Mouse (Mus musculus) neural tube, embryonic 13.5 days (tissue): Measurements from ENCODE around the gene Vmn1r176. TPM values are rescaled to one million over a fixed set of nuclear protein-coding genes. Genes with fewer than 3 reads are reported as not detected.
"Not testable (repeated sequence)": the region's sequence is repeated elsewhere in the genome, so short reads cannot be mapped to it uniquely, and the experiment has no call there.

Source experiments
- ATAC-seq: fragments of 200-750 bp; cut with Nextera tagmentation; 2 replicates; pipeline ENCODE4 v1.8.0; 2017; ENCODE audit warnings: low read depth, mild to moderate bottlenecking, moderate TSS enrichment, moderate library complexity
- H3K27ac ChIP-seq: fragments of 300-500 bp; sonication (generic); replicated peaks from 2 replicates; pipeline ENCODE4 v1.5.1; 2015; ENCODE audit warnings: moderate library complexity, mild to moderate bottlenecking, inconsistent platforms
- H3K27me3 ChIP-seq: fragments of 300-500 bp; sonication (generic); 2 replicates; pipeline ENCODE4 v1.6.1; 2015; ENCODE audit warnings: mild to moderate bottlenecking, inconsistent platforms
- H3K36me3 ChIP-seq: fragments of 300-500 bp; sonication (generic); 2 replicates; pipeline ENCODE4 v1.6.1; 2015; ENCODE audit warnings: mild to moderate bottlenecking, inconsistent platforms
- H3K4me1 ChIP-seq: fragments of 300-500 bp; sonication (generic); replicated peaks from 2 replicates; pipeline ENCODE4 v1.6.1; 2015; ENCODE audit warnings: inconsistent platforms
- H3K4me2 ChIP-seq: fragments of 300-500 bp; sonication (generic); 2 replicates; pipeline ENCODE4 v1.6.1; 2015; ENCODE audit warnings: inconsistent platforms, mild to moderate bottlenecking, moderate library complexity
- H3K4me3 ChIP-seq: fragments of 300-500 bp; sonication (generic); 2 replicates; pipeline ENCODE4 v1.5.1; 2015; ENCODE audit warnings: mild to moderate bottlenecking, inconsistent platforms
- H3K9ac ChIP-seq: fragments of 300-500 bp; sonication (generic); 2 replicates; pipeline ENCODE4 v1.6.1; 2015; ENCODE audit warnings: moderate library complexity, mild to moderate bottlenecking, inconsistent platforms
- H3K9me3 ChIP-seq: fragments of 300-500 bp; sonication (generic); 2 replicates; pipeline ENCODE4 v1.6.1; 2016; ENCODE audit warnings: inconsistent platforms
- WGBS: fragments of 180-500 bp; shearing (Covaris S2); methylation state at CpG from one replicate; pipeline ENCODE4 v1.1.7; 2015; 5-methylcytosine and 5-hydroxymethylcytosine counted together
- polyA plus RNA-seq: library from polyadenylated mRNA; unstranded; fragments of >200 nt; fragmentation: Nextera tagmentation; extraction: Ambion mirVana; gene quantifications from 2 replicates; pipeline ENCODE4 v1.2.1, GENCODE M21; 2015

The Vmn1r176 gene
- polyA plus RNA-seq: not detected in 2 replicates

GRCm38 (mm10) chr7:23837272-23837671 lies at the start of gene Vmn1r176:
Gene Vmn1r176 (minus strand): TSS chr7:23837372.
- H3K4me2 ChIP-seq, H3K36me3 ChIP-seq, ATAC-seq, H3K9ac ChIP-seq, H3K9me3 ChIP-seq, H3K27ac ChIP-seq, H3K27me3 ChIP-seq, H3K4me1 ChIP-seq, H3K4me3 ChIP-seq: not testable (repeated sequence)
- WGBS: no CpG with 5 or more reads among the region's 1 CpGs

DNA sequence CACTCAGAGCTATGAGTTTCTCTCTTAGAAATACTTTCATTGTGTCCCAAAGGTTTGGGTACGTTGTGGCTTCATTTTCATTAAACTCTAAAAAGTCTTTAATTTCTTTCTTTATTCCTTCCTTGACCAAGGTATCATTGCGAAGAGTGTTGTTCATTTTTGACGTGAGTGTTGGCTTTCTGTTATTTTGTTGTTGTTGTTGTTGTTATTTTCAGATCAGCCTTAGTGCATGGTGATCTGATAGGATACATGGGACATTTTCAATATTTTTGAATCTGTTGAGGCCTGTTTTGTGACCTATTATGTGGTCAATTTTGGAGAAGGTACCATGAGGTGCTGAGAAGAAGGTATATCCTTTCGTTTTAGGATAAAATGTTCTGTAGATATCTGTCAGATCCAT lies 39.7 kb upstream of the Vmn1r176 start:
- WGBS: 74% methylated on average over 4 of the region's 4 CpGs
- not testable (repeated sequence) for ATAC-seq, H3K36me3 ChIP-seq

GRCm38 (mm10) chr7:23866349-23866748 lies 29.2 kb upstream of the Vmn1r176 start, which contains the start of gene Vmn1r177:
Gene Vmn1r177 (minus strand): TSS chr7:23866449.
- H3K27ac ChIP-seq, ATAC-seq, H3K4me2 ChIP-seq, H3K4me1 ChIP-seq, H3K27me3 ChIP-seq, H3K36me3 ChIP-seq, H3K4me3 ChIP-seq, H3K9ac ChIP-seq: not testable (repeated sequence)
- WGBS: 40% methylated on average over 1 of the region's 1 CpGs
- H3K9me3 ChIP-seq: peaks cover 14% of the 10 kb centered on the region; the same call in 1 of the 2 replicates

More for the DNA sequence above, 39.7 kb upstream of the Vmn1r176 start:
- not testable (repeated sequence) for H3K4me3 ChIP-seq, H3K4me1 ChIP-seq, H3K9ac ChIP-seq, H3K4me2 ChIP-seq, H3K27ac ChIP-seq, H3K27me3 ChIP-seq, H3K9me3 ChIP-seq

DNA sequence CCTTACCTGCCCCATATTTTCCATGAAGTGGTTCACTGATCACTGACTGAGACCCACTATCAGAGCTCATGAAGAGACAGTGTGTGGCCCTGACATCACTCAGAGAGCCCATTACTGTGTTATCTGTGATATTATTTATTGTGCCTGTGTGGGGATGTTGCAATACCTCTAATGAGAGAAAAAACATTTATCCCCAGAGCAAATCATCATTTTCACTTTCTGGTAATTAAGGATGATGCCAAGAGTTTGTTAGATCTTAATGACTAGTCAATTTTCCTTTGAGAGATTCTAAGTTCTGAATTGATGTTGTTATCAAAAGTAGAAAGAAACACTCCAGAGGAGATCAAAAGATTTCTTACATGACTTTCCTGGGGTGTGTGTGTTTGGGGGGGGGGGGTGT lies 26.6 kb downstream of the Vmn1r176 start, which contains the start of gene Vmn1r175:
Vmn1r175 (minus strand) TSS at position 101 of the 400 bp plus-strand sequence.
- not testable (repeated sequence) for H3K4me2 ChIP-seq, ATAC-seq, H3K27ac ChIP-seq, H3K4me3 ChIP-seq, H3K4me1 ChIP-seq, H3K27me3 ChIP-seq, H3K9ac ChIP-seq, H3K36me3 ChIP-seq
- peaks cover 14% of the 10 kb centered on the region; the same call in 1 of the 2 replicates for H3K9me3 ChIP-seq

GRCm38 (mm10) chr7:23784526-23784925 lies 52.6 kb downstream of the Vmn1r176 start:
- H3K27ac ChIP-seq: no peak overlapping the region
- H3K27me3 ChIP-seq: no peaks in the 10 kb centered on the region
- H3K36me3 ChIP-seq: no peaks in the 10 kb centered on the region
- H3K4me1 ChIP-seq: no peaks in the 10 kb centered on the region
- H3K4me2 ChIP-seq: no peak overlapping the region
- H3K9me3 ChIP-seq: peaks cover 60% of the 10 kb centered on the region
- no peak overlapping the region for H3K4me3 ChIP-seq
- no peak for ATAC-seq
- no peak overlapping the region for H3K9ac ChIP-seq
- 77% methylated on average over 6 of the region's 6 CpGs for WGBS

Other genes starting within 250 kb of the Vmn1r176 start
- not detected in 2 replicates for gene Vmn1r170, start 231.2 kb downstream of the Vmn1r176 start, polyA plus RNA-seq
- gene Vmn1r171, start 206.7 kb downstream of the Vmn1r176 start, polyA plus RNA-seq: not detected in 2 replicates
- not detected in 2 replicates for gene Vmn1r172, start 179.1 kb downstream of the Vmn1r176 start, polyA plus RNA-seq
- not detected in 2 replicates for gene Vmn1r173, start 136.7 kb downstream of the Vmn1r176 start, polyA plus RNA-seq
- gene Vmn1r174, start 85.1 kb downstream of the Vmn1r176 start, polyA plus RNA-seq: not detected in 2 replicates
- not detected in 2 replicates for gene Vmn1r175, start 26.7 kb downstream of the Vmn1r176 start, polyA plus RNA-seq
- gene Vmn1r177, start 29.1 kb upstream of the Vmn1r176 start, polyA plus RNA-seq: not detected in 2 replicates
- not detected in 2 replicates for gene Vmn1r178, start 54.6 kb upstream of the Vmn1r176 start, polyA plus RNA-seq
- not detected in 2 replicates for gene Vmn1r179, start 89.6 kb upstream of the Vmn1r176 start, polyA plus RNA-seq
- not detected in 2 replicates for gene Vmn1r180, start 113.3 kb upstream of the Vmn1r176 start, polyA plus RNA-seq
- gene Vmn1r181, start 137.2 kb upstream of the Vmn1r176 start, polyA plus RNA-seq: not detected in 2 replicates
- not detected in 2 replicates for gene V1rd19, start 164.3 kb upstream of the Vmn1r176 start, polyA plus RNA-seq
- gene Vmn1r183, start 215.9 kb upstream of the Vmn1r176 start, polyA plus RNA-seq: not detected in 2 replicates
- gene Zfp180, start 244.6 kb upstream of the Vmn1r176 start, polyA plus RNA-seq: 29.9 and 34.7 TPM in 2 replicates